Mouse (Mus musculus): ENCODE data around the gene Akp3. TPM values are rescaled to one million over a fixed set of nuclear protein-coding genes. Genes with fewer than 3 reads are reported as not detected.

Akp3 gene
- total RNA-seq, 2 experiments from 2014 or later = not detected

DNA sequence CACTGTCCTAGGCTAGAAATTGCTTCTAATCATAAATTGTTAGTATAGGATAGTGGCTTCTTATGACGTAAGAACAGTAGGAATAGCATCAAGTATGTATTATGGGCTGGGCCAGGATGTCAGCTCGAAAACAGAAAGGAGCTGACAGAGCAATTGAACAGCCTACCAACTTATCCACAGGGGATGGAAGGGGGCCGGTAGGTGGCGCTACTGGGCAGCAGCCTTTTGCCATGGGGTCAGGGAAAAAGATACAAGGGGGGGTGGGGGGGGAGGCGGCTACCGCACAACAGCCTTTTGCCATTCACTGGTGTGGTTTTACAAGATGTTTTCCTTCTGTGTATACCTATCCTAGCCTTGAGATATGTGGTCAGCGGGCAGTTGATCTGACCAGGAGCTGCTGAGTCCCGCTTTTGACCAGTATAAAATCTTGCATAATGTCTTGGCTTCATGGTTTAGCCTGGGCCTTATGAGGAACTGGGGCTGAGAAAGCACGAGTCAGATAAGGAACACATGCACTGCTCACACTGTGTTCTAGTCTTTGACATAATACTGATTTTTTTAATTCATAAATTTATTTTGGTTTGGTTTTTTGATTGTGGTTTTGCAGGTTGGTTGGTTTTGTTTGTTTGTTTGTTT lies 12.9 kb upstream of the Akp3 start:
- peak; percentile 48 for TF ChIP-seq CTCF (IDR thresholded peaks at IDR 0.05)
- intact Hi-C loops (cut with DNase I) = no loop called here
- Histone ChIP-seq H3K4me3 (no peak overlapping the region), H3K27ac (no peak overlapping the region)
- DNase-seq (ENCODE audit: extremely low spot score in 1 of 2, low spot score in 2 of 2) = no peak

GRCm38 (mm10) chr1:87114784-87115183 lies 10.0 kb upstream of the Akp3 start:
- no peak overlapping the region for H3K27ac ChIP-seq
- DNase-seq (ENCODE audit: extremely low spot score in 1 of 2, low spot score in 2 of 2) = no peak
- no peak for TF ChIP-seq CTCF (IDR thresholded peaks at IDR 0.05)
- intact Hi-C loops (cut with DNase I) = no loop called here
- H3K4me3 ChIP-seq = no peak overlapping the region

DNA sequence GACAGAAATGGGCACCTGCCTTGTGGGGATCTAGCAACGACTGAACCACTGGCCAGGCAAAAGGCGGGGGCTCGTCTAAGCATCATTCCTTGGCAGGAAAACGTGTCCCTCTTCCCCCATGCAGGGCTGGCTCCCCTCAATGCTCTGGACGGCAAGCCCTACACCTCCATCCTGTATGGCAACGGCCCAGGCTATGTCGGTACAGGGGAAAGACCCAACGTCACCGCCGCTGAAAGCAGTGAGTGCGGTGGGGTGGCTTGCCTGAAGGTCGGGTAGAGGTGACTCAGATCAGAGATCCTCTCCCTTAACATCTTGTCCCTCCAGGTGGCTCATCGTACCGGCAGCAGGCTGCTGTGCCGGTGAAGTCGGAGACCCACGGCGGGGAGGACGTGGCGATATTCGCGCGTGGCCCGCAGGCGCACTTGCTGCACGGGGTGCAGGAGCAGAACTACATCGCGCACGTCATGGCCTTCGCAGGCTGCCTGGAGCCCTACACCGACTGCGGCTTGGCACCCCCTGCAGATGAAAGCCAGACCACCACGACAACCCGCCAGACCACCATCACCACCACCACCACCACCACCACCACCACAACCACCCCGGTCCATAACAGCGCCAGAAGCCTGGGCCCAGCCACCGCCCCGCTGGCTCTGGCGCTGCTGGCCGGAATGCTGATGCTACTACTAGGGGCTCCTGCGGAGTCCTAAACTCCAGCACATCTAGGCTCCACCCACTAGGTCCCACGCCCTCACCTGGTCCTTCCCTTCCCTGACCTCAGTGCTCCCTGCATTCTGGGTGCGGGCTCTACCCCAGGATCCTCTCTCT lies 2.6 kb downstream of the Akp3 start:
- peak; percentile 39 to 43 for DNase-seq (ENCODE audit: extremely low spot score in 1 of 2, low spot score in 2 of 2)
- intact Hi-C loops (cut with DNase I) = no loop called here
- H3K27ac ChIP-seq = peak overlapping the region; percentile 19; the same call in 1 of the 2 replicates
- peak overlapping the region; percentile 29 for H3K4me3 ChIP-seq
- TF ChIP-seq CTCF (IDR thresholded peaks at IDR 0.05) = peak; percentile 30

- Histone ChIP-seq H3K27ac (no peak overlapping the region), H3K4me3 (no peak overlapping the region)
- intact Hi-C loops (cut with DNase I) = no loop called here
- no peak for DNase-seq (ENCODE audit: extremely low spot score in 1 of 2, low spot score in 2 of 2)
- TF ChIP-seq CTCF (IDR thresholded peaks at IDR 0.05) = no peak
Observed at GRCm38 (mm10) chr1:87131803-87132202, 7.0 kb downstream of the Akp3 start.

GRCm38 (mm10) chr1:87141550-87141949 lies 16.8 kb downstream of the Akp3 start:
- intact Hi-C loops (cut with DNase I) = no loop called here
- H3K4me3 ChIP-seq = no peak overlapping the region
- no peak for TF ChIP-seq CTCF (IDR thresholded peaks at IDR 0.05)
- H3K27ac ChIP-seq = no peak overlapping the region
- DNase-seq (ENCODE audit: extremely low spot score in 1 of 2, low spot score in 2 of 2) = no peak

DNA sequence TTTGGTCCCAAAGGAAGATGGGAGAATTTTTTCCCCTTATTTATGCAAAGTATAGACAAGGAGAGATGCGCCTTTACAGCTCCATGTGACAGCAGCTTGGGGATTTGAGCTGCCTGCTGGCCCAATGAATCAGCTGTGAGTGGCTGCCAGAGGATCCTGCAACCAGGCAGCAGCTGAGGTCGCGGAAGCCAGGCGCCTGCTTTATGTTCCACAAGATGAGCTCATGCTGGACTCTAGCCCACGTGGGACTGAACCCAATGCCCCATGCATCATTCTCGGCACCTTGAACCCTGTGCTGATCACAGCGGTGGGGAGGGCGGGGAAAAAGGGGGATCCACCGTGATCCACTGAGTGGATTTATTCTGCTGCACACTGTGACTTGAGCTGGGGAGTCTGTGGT lies 17.7 kb downstream of the Akp3 start:
- no peak overlapping the region for H3K4me3 ChIP-seq
- no peak for TF ChIP-seq CTCF (IDR thresholded peaks at IDR 0.05)
- no peak overlapping the region for H3K27ac ChIP-seq
- intact Hi-C loops (cut with DNase I) = no loop called here
- DNase-seq (ENCODE audit: extremely low spot score in 1 of 2, low spot score in 2 of 2) = no peak

DNA sequence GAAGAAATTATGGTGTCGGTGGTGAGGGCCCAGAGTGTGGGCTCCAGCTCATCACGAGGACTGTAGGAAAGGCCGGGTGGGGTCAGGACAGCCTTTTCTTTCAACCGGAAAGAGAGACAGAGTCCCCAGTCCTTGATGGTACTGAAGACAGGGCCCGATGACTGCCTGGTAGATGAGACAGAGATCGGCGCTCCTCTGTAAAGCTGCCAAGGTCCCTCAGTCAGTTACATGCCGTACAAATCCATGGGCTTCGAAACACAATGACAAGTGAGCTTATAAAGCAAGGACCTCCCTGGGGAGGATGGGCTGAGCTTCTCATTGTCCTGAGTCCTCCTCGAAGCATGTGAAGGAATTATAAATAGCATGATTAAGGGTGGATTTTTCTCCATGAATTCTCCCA lies 18.4 kb downstream of the Akp3 start:
- H3K27ac ChIP-seq = no peak overlapping the region

DNA sequence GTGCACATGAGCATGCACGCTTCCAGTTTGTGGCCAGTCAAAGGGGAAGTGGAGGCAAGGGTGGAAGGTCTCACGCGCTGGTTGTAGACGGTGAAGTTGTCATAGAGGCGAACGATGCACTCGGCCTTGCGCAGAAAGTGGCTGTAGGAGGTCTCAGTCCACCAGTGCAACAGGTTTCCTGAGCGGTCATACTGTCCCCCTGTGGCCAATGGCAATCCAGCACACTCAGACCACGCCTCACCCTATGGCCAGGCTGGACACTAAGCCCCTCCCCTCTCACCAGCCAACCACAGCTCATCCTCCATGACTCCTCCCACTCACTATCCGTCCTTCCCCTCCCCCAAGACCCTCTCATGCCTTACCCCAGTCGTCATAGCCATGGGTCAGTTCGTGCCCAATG lies 24.6 kb downstream of the Akp3 start:
- DNase-seq (ENCODE audit: extremely low spot score in 1 of 2, low spot score in 2 of 2) = no peak
- Histone ChIP-seq H3K27ac (no peak overlapping the region), H3K4me3 (no peak overlapping the region)
- intact Hi-C loops (cut with DNase I) = no loop called here
- TF ChIP-seq CTCF (IDR thresholded peaks at IDR 0.05) = no peak

More for the DNA sequence above, 18.4 kb downstream of the Akp3 start:
- no peak for TF ChIP-seq CTCF (IDR thresholded peaks at IDR 0.05)
- no peak for DNase-seq (ENCODE audit: extremely low spot score in 1 of 2, low spot score in 2 of 2)
- no peak overlapping the region for H3K4me3 ChIP-seq
- intact Hi-C loops (cut with DNase I) = no loop called here

GRCm38 (mm10) chr1:87151286-87151685 lies 26.5 kb downstream of the Akp3 start:
- Histone ChIP-seq H3K27ac (no peak overlapping the region), H3K4me3 (no peak overlapping the region)
- no peak for TF ChIP-seq CTCF (IDR thresholded peaks at IDR 0.05)
- DNase-seq (ENCODE audit: extremely low spot score in 1 of 2, low spot score in 2 of 2) = no peak
- intact Hi-C loops (cut with DNase I) = no loop called here

DNA sequence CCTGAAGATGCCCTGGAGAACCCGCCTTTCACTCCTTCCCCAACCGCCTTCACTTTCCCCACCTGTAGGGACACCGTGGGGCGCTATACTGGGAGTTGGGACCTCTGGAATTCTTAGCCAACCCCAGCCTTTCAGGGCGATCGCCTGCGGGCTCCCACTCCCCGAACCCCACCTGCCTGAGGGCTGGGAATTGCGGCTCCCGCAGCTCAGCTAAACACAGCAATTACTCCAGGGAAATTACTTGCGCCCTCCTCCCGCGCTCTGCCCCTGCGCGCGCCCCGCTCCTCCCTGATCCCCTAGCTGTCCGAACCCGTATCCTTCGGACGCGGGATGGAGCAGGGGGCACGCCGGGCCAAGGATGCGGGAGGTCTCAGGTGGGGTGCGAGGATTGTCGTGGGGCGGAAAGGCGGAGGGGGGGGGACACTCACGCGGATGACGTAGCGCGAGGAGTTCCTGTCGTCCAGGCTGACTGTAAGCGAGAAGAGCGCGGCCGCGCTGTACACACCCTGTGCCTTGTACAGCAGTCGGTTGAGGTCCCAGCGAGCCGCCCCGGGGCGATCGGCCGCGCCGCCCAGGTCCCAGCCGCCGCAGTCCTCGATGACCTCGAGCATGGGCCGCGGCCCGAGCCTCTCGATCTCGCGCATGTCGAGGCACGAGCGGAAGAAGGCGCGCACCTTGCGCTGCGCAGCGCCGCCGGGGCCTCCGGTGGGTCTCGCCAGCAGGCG lies 29.2 kb downstream of the Akp3 start:
- intact Hi-C loops (cut with DNase I) = no loop called here
- H3K27ac ChIP-seq = no peak overlapping the region
- no peak for DNase-seq (ENCODE audit: extremely low spot score in 1 of 2, low spot score in 2 of 2)
- no peak overlapping the region for H3K4me3 ChIP-seq
- TF ChIP-seq CTCF (IDR thresholded peaks at IDR 0.05) = no peak

- no peak for TF ChIP-seq CTCF (IDR thresholded peaks at IDR 0.05)
- DNase-seq (ENCODE audit: extremely low spot score in 1 of 2, low spot score in 2 of 2) = no peak
- Histone ChIP-seq H3K4me3 (no peak overlapping the region), H3K27ac (no peak overlapping the region)
- intact Hi-C loops (cut with DNase I) = no loop called here
Observed at GRCm38 (mm10) chr1:87154501-87155120, 29.8 kb downstream of the Akp3 start.
